Mouse (Mus musculus) megakaryocyte, embryonic 14.5 days (primary cell): Measurements from ENCODE around the gene Notch2.

Source experiments
- FLI1 ChIP-seq: IDR thresholded peaks from 2 replicates; pipeline ENCODE4 v1.6.1; 2012; ENCODE audit warnings: low read length, inconsistent platforms, mixed read lengths
- GATA1 ChIP-seq: IDR thresholded peaks from 3 replicates; pipeline ENCODE4 v1.6.1; 2012; ENCODE audit warnings: mixed read lengths, low read length, inconsistent platforms, borderline replicate concordance

GRCm38 (mm10) chr3:98072570-98072969 lies 59.2 kb downstream of the Notch2 start:
- TF ChIP-seq GATA1 (no peak), FLI1 (no peak)
